Mouse (Mus musculus) liver, postnatal 0 days (tissue): ENCODE measurements around the gene Cnnm2. TPM values are rescaled to one million over a fixed set of nuclear protein-coding genes. Genes with fewer than 3 reads are reported as not detected.

ENCODE experiments used
- ATAC-seq: fragments of 200-750 bp; cut with Nextera tagmentation; 2 replicates; pipeline ENCODE4 v1.8.0; 2017; ENCODE audit warnings: mild to moderate bottlenecking, moderate library complexity
- DNase-seq: peaks from one replicate; pipeline ENCODE4 v3.0.0-alpha.2; 2016
- H3K27ac ChIP-seq: fragments of 300-500 bp; sonication (generic); 2 replicates; pipeline ENCODE4 v1.5.1; 2014; ENCODE audit warnings: antibody characterized with exemption, moderate library complexity, mild to moderate bottlenecking, low read depth
- H3K27me3 ChIP-seq: fragments of 300-500 bp; sonication (generic); 2 replicates; pipeline ENCODE4 v1.6.1; 2014; ENCODE audit warnings: low read length, control low read depth, mixed read lengths; ENCODE audit not compliant: insufficient read depth
- H3K36me3 ChIP-seq: fragments of 300-500 bp; sonication (generic); replicated peaks from 2 replicates; pipeline ENCODE4 v1.6.1; 2014; ENCODE audit warnings: mild to moderate bottlenecking, control low read depth, low read length, moderate library complexity, mixed read lengths; ENCODE audit not compliant: insufficient read depth
- H3K4me1 ChIP-seq: fragments of 300-500 bp; sonication (generic); 2 replicates; pipeline ENCODE4 v1.6.1; 2014; ENCODE audit warnings: antibody characterized with exemption, mild to moderate bottlenecking, control low read depth; ENCODE audit not compliant: insufficient read depth
- H3K4me2 ChIP-seq: fragments of 300-500 bp; sonication (generic); 2 replicates; pipeline ENCODE4 v1.6.1; 2014; ENCODE audit warnings: low read depth, mild to moderate bottlenecking, low read length, moderate library complexity, mixed read lengths
- H3K4me3 ChIP-seq: fragments of 300-500 bp; sonication (generic); 2 replicates; pipeline ENCODE4 v1.5.1; 2014; ENCODE audit warnings: low read depth, low read length
- H3K9ac ChIP-seq: fragments of 300-500 bp; sonication (generic); replicated peaks from 2 replicates; pipeline ENCODE4 v1.6.1; 2014; ENCODE audit warnings: mild to moderate bottlenecking, moderate library complexity
- H3K9me3 ChIP-seq: fragments of 300-500 bp; sonication (generic); 2 replicates; pipeline ENCODE4 v1.6.1; 2016; ENCODE audit warnings: mild to moderate bottlenecking, control low read depth, low read length, mixed read lengths
- CTCF ChIP-seq: sonication (generic); IDR thresholded peaks from 2 replicates; pipeline ENCODE4 v1.5.1; 2016; ENCODE audit warnings: antibody characterized with exemption, low read depth
- EP300 ChIP-seq: IDR thresholded peaks from 2 replicates; pipeline ENCODE4 v1.6.1; 2016; ENCODE audit warnings: antibody characterized with exemption, low read depth, mild to moderate bottlenecking
- WGBS: fragments of 180-500 bp; shearing (Covaris S2); extraction: QIAGEN DNeasy Blood & Tissue Kit; methylation state at CpG from one replicate; pipeline ENCODE4 v1.1.7; 2014; ENCODE audit not compliant: insufficient replicate concordance; 5-methylcytosine and 5-hydroxymethylcytosine counted together
- polyA plus RNA-seq: library from polyadenylated mRNA; unstranded; fragments of >200 nt; fragmentation: Nextera tagmentation; extraction: Ambion mirVana; gene quantifications from 2 replicates; pipeline ENCODE4 v1.2.1, GENCODE M21; 2015

The Cnnm2 gene
- polyA plus RNA-seq, 1 experiment from 2014 or later, result 1.6 TPM

DNA sequence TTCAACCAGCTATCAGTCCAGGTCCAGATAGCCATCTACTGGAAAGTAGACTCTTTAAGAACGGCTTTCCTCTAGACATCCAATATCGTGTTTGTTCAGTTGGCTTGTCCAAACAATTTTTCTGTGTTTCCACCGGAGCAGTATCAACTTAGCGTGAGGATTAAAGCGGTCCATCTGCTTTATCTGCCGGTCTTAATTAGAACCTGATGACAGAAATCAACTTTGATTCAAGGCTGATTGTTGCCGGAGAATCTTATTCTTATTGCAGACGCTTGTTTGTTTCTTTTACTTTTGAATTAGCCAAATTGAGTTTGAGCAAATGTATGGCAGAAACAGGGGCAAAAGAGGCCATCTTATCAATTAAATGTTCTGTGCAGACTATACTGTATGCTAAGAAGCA lies 32.8 kb downstream of the Cnnm2 start:
- Histone ChIP-seq H3K36me3 (no peaks in the 10 kb centered on the region), H3K27me3 (no peaks in the 10 kb centered on the region), H3K27ac (no peak overlapping the region), H3K9me3 (no peaks in the 10 kb centered on the region), H3K4me3 (no peak overlapping the region), H3K4me1 (no peaks in the 10 kb centered on the region), H3K9ac (no peak overlapping the region), H3K4me2 (no peak overlapping the region)
- DNase-seq, result no peak
- WGBS, result 55% methylated on average over 8 of the region's 8 CpGs
- TF ChIP-seq CTCF (no peak), EP300 (no peak)
- ATAC-seq, result no peak

DNA sequence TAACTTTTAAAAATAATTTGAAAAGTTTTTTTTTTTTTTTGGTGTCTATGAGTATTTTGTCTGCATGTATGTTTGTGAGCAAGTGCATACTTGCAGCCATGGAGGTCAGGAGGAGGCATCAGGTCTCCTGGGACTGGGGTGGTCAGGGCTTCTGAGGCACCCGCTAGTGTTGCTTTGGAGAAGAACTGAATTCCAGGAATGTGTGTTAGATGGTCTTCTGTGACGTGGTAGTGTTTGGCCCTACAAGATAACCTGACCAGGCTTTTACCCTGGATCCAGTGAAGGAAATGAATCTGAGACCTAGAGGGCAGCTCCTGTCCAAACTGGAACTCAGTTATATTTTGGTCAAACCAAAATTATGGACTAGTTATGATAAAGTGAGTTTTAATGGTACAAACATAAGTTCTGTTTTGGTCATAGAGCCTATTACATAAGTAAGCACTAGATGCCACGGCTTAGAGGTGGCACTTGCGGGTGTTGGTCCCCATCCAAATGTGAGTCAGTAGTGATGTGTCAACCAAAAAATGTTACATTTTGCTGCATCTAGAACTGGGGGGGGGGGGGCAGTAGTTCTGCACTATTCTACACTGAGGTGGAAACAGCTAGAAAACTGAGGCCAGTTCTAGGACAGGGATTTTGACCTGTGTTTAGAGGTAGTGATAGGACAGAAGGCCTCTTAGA lies 38.6 kb downstream of the Cnnm2 start:
- no peak overlapping the region for H3K4me3 ChIP-seq
- TF ChIP-seq CTCF, result no peak
- no peak for TF ChIP-seq EP300
- no peak overlapping the region for H3K4me2 ChIP-seq
- H3K9ac ChIP-seq, result no peak overlapping the region
- H3K27ac ChIP-seq, result no peak overlapping the region
- H3K4me1 ChIP-seq, result no peaks in the 10 kb centered on the region
- H3K27me3 ChIP-seq, result no peaks in the 10 kb centered on the region
- WGBS, result 84% methylated on average over 4 of the region's 4 CpGs
- DNase-seq, result no peak
- no peaks in the 10 kb centered on the region for H3K36me3 ChIP-seq
- no peak for ATAC-seq
- no peaks in the 10 kb centered on the region for H3K9me3 ChIP-seq

DNA sequence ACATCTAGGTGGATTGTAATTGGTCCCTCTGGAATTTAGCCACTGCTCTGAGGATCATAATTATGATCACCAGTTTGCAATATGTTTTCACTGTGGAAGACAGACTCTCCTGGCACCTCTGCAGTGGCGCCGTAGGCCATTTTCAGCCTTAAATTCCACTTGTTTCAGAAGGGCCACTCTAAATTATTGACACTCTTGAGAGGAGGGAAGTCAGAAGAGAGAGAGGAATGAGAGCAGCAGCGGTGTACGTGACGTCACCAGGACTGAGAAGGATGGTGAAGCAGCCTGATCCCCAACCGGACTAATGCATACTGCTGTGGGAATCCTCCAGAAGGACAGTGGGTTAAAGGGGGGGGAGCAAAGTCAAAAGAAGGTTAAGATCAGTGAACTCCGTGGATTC lies 40.1 kb downstream of the Cnnm2 start:
- 87% methylated on average over 7 of the region's 7 CpGs for WGBS
- H3K27ac ChIP-seq, result no peak overlapping the region
- ATAC-seq, result no peak
- no peak overlapping the region for H3K4me3 ChIP-seq
- no peaks in the 10 kb centered on the region for H3K27me3 ChIP-seq
- H3K9me3 ChIP-seq, result no peaks in the 10 kb centered on the region
- no peaks in the 10 kb centered on the region; the same call in 1 of the 2 replicates for H3K4me1 ChIP-seq
- H3K4me2 ChIP-seq, result no peak overlapping the region
- no peak overlapping the region for H3K9ac ChIP-seq
- TF ChIP-seq CTCF (no peak), EP300 (no peak)
- no peak for DNase-seq
- no peaks in the 10 kb centered on the region for H3K36me3 ChIP-seq

DNA sequence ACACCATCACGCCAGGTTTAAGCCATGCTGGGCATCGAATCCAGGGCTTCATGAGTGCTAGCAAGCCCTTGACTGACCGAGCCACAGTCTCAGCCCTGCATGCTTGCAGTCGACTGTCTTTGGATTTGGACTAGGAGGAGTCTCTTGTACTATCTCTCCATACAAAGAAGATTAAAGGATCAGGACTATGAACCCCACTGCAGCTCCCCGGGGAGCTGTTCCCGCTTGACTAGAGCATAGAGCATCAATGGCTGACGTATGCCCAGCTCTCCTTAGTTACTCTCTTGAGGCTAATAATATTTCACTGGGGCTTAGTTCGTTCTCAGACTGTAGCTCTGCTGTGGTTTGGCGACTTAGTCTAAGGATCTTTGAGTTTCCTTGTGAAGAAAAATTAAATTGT lies 40.9 kb downstream of the Cnnm2 start:
- WGBS, result 84% methylated on average over 9 of the region's 9 CpGs
- TF ChIP-seq CTCF (no peak), EP300 (no peak)
- Histone ChIP-seq H3K9me3 (no peaks in the 10 kb centered on the region), H3K36me3 (no peaks in the 10 kb centered on the region), H3K4me3 (no peak overlapping the region), H3K4me2 (no peak overlapping the region), H3K9ac (no peak overlapping the region), H3K4me1 (no peaks in the 10 kb centered on the region; the same call in 1 of the 2 replicates), H3K27ac (no peak overlapping the region), H3K27me3 (no peaks in the 10 kb centered on the region)
- no peak for ATAC-seq
- no peak for DNase-seq

DNA sequence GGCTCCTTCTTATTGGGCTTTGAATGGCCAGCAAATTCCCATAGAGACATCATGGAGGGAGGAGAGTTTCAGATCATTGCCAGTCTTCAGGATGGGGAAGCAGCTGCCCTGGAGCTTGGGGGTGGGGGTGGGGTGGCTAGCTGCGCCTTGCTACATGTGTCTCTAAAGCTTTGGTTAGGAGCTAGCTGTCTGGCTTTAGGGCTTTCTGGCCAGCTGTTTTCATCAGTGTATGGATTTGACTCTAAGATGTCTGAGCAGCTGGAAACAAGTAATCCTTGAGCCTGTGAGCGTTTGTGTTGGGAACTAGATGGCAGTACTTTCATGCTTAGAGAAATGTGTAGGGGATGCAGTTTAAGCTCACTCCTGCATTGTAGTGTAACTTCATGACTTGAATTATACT lies 42.3 kb downstream of the Cnnm2 start:
- no peaks in the 10 kb centered on the region for H3K27me3 ChIP-seq
- no peak overlapping the region for H3K4me2 ChIP-seq
- no peak for TF ChIP-seq CTCF
- TF ChIP-seq EP300, result no peak
- H3K4me1 ChIP-seq, result no peaks in the 10 kb centered on the region; the same call in 1 of the 2 replicates
- no peak overlapping the region for H3K27ac ChIP-seq
- DNase-seq, result no peak
- no peak overlapping the region for H3K4me3 ChIP-seq
- H3K9ac ChIP-seq, result no peak overlapping the region
- no peaks in the 10 kb centered on the region for H3K9me3 ChIP-seq
- 75% methylated on average over 2 of the region's 2 CpGs for WGBS
- no peaks in the 10 kb centered on the region for H3K36me3 ChIP-seq
- ATAC-seq, result no peak

DNA sequence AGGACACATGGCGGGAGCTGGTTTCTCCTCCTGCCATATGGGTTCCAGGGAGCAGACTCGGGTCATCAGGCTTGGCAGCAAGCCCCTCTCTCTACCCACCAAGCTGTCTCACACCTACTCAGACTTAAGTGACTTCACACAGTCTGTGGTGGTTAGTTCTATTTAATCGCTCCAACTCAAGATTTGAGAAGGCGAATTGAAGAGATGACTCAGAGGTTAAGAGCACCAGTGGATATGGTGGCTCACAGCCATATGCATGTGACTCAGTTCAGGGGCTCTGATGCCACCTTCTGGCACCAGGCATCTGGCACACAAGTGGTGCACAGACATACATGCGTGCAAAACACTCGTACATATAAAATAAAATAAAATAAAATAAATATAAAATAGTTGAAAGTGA lies 43.4 kb downstream of the Cnnm2 start:
- DNase-seq (no peak), ATAC-seq (no peak)
- 88% methylated on average over 6 of the region's 6 CpGs for WGBS

More for the DNA sequence above, 43.4 kb downstream of the Cnnm2 start:
- Histone ChIP-seq H3K36me3 (no peaks in the 10 kb centered on the region), H3K27me3 (no peaks in the 10 kb centered on the region), H3K4me3 (no peak overlapping the region), H3K4me2 (no peak overlapping the region), H3K27ac (no peak overlapping the region), H3K9ac (no peak overlapping the region), H3K9me3 (no peaks in the 10 kb centered on the region), H3K4me1 (no peaks in the 10 kb centered on the region; the same call in 1 of the 2 replicates)
- no peak for TF ChIP-seq EP300
- TF ChIP-seq CTCF, result peak; percentile 36; the same call in 1 of the 2 replicates
